Mouse (Mus musculus) midbrain, embryonic 11.5 days (tissue): Measurements from ENCODE around the gene Fgf8. TPM values are rescaled to one million over a fixed set of nuclear protein-coding genes. Genes with fewer than 3 reads are reported as not detected.

Source experiments
- ATAC-seq: fragments of 200-750 bp; cut with Nextera tagmentation; 2 replicates; pipeline ENCODE4 v1.8.0; 2017; ENCODE audit warnings: moderate TSS enrichment, moderate library complexity; ENCODE audit not compliant: low FRiP score
- DNase-seq: peaks from one replicate; pipeline ENCODE4 v3.0.0; 2015; ENCODE audit warnings: low spot score; ENCODE audit errors: missing footprints
- H3K27ac ChIP-seq: fragments of 300-500 bp; sonication (generic); 2 replicates; pipeline ENCODE4 v1.5.1; 2014; ENCODE audit warnings: low read depth, low read length
- H3K27me3 ChIP-seq: fragments of 300-500 bp; sonication (generic); 2 replicates; pipeline ENCODE4 v1.6.1; 2014; ENCODE audit warnings: mild to moderate bottlenecking, low read length, moderate library complexity, mixed read lengths; ENCODE audit not compliant: control insufficient read depth, insufficient read depth
- H3K36me3 ChIP-seq: fragments of 300-500 bp; sonication (generic); 2 replicates; pipeline ENCODE4 v1.6.1; 2014; ENCODE audit warnings: mild to moderate bottlenecking, low read length, moderate library complexity, mixed read lengths; ENCODE audit not compliant: control insufficient read depth, insufficient read depth
- H3K4me1 ChIP-seq: fragments of 300-500 bp; sonication (generic); 2 replicates; pipeline ENCODE4 v1.6.1; 2014; ENCODE audit warnings: low read length; ENCODE audit not compliant: control insufficient read depth, insufficient read depth
- H3K4me2 ChIP-seq: fragments of 300-500 bp; sonication (generic); 2 replicates; pipeline ENCODE4 v1.6.1; 2014; ENCODE audit warnings: mild to moderate bottlenecking, moderate library complexity
- H3K4me3 ChIP-seq: fragments of 300-500 bp; sonication (generic); 2 replicates; pipeline ENCODE4 v1.5.1; 2014; ENCODE audit warnings: low read depth, low read length
- H3K9ac ChIP-seq: fragments of 300-500 bp; sonication (generic); 2 replicates; pipeline ENCODE4 v1.6.1; 2014; ENCODE audit warnings: low read length
- H3K9me3 ChIP-seq: fragments of 300-500 bp; sonication (generic); 2 replicates; pipeline ENCODE4 v1.6.1; 2016; ENCODE audit warnings: low read length; ENCODE audit not compliant: control insufficient read depth
- WGBS: fragments of 180-500 bp; shearing (Covaris S2); extraction: QIAGEN DNeasy Blood & Tissue Kit; methylation state at CpG from one replicate; pipeline ENCODE4 v1.1.7; 2014; 5-methylcytosine and 5-hydroxymethylcytosine counted together
- polyA plus RNA-seq: library from polyadenylated mRNA; unstranded; fragments of >200 nt; fragmentation: Nextera tagmentation; extraction: Ambion mirVana; gene quantifications from 2 replicates; pipeline ENCODE4 v1.2.1, GENCODE M21; 2014

Fgf8 gene
- polyA plus RNA-seq, 1 experiment from 2014 or later = 11.4 TPM

DNA sequence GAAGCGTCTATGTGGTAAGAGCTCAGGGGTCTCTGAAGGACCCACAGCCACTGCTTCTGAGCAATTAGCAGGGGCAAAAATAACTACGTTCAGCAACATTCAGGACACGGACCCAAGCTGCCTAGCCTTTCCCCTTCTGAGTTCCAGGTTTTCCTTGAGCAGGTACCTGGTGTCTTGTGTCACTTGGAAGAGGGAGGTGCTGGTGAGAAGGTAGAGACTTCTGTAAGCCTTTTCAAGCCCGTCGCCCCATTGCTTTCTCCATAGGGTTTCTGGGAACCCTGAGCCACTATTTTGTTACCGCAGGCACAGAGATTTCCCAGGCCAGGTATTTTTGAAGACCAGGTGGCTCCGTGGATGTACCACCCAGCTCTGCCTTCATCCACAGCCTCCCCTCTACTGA lies 904 bp upstream of the Fgf8 start:
- ATAC-seq (no peak), DNase-seq (peak; percentile 92)
- Histone ChIP-seq H3K9ac (no peak overlapping the region), H3K36me3 (no peaks in the 10 kb centered on the region), H3K4me2 (no peak overlapping the region), H3K9me3 (no peaks in the 10 kb centered on the region), H3K4me1 (peaks cover 20% of the 10 kb centered on the region), H3K27ac (no peak overlapping the region), H3K4me3 (no peak overlapping the region), H3K27me3 (peaks cover 85% of the 10 kb centered on the region)
- WGBS = 16% methylated on average over 7 of the region's 7 CpGs

GRCm38 (mm10) chr19:45742984-45743575 lies 365 bp upstream of the Fgf8 start:
- 1% methylated on average over 18 of the region's 44 CpGs for WGBS
- Histone ChIP-seq H3K27ac (no peak overlapping the region), H3K36me3 (no peaks in the 10 kb centered on the region), H3K9ac (no peak overlapping the region; the same call in 1 of the 2 replicates), H3K9me3 (no peaks in the 10 kb centered on the region), H3K4me1 (peaks cover 17% of the 10 kb centered on the region), H3K4me2 (peak overlapping the region; percentile 61), H3K4me3 (peak overlapping the region; percentile 38), H3K27me3 (peaks cover 91% of the 10 kb centered on the region)
- DNase-seq = peak; percentile 92
- ATAC-seq = no peak

DNA sequence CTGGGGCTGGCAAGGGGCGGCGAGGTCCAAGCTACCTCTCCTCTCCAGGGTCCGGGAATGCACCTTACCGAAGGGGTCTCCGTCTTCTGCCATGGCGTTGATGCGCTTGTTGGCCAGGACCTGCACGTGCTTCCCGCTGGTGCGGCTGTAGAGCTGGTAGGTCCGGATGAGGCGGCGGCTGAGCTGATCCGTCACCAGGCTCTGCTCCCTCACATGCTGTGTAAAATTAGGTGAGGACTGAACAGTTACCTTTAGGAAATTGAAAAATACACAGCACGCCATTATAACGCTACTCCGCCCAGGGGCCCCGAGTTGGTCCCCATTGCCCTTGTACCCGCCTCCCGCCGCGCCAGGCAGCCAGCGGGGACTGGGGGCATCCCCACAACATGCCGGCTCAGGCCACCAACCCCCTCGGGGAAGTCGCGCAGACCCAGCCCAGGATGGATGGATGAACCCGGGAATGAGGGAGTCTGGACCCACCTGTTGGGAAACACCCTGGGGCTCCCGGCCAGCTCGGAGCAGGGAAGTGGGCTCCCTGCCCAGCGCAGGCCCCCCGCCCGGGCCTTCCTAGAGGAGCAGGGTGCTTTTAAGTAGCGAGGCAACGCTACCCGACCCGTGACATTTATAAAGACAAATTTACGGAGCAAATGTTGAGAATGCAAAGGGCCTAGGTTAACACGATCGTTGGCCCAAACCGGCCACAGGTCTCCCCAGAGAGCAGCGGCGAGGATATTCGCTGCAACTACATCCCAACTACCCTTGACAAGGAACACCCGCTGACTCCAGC lies 1.1 kb downstream of the Fgf8 start:
- H3K9me3 ChIP-seq = no peaks in the 10 kb centered on the region
- DNase-seq = peak; percentile 94
- H3K4me1 ChIP-seq = peaks cover 30% of the 10 kb centered on the region
- peaks cover 98% of the 10 kb centered on the region for H3K27me3 ChIP-seq
- H3K4me3 ChIP-seq = peak overlapping the region; percentile 38
- H3K36me3 ChIP-seq = no peaks in the 10 kb centered on the region
- no peak overlapping the region for H3K27ac ChIP-seq
- H3K4me2 ChIP-seq = peak overlapping the region; percentile 61
- ATAC-seq = no peak
- 0 out of 2 replicates have a peak overlapping the region, but pooled peaks have one; percentile 12 for H3K9ac ChIP-seq
- under 1% methylated on average over 45 of the region's 45 CpGs for WGBS

DNA sequence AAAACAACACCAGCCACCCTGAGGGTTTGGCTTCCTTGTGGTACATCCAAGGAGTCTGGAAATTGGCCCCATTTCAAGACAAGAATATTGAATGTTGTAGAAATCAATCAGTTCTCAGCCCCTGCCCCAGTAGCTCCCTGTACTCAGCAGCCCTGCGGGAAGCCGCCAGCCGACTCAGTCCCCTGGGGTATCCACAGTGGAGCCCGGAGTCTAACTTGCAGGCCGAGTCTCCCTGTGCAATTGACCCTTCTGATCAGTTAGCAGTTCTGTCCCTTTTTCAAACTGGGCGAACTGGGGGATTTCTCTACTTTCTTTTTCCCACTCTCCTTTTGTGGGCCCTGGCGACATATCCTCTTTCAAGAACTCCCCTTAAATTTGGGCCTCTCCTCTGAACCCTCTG lies 1.9 kb downstream of the Fgf8 start:
- no peak overlapping the region for H3K27ac ChIP-seq
- H3K9ac ChIP-seq = no peak overlapping the region
- WGBS = 2% methylated on average over 7 of the region's 7 CpGs
- ATAC-seq = no peak
- H3K9me3 ChIP-seq = no peaks in the 10 kb centered on the region
- no peaks in the 10 kb centered on the region for H3K36me3 ChIP-seq
- DNase-seq = no peak
- no peak overlapping the region for H3K4me3 ChIP-seq
- peaks cover 31% of the 10 kb centered on the region for H3K4me1 ChIP-seq
- peaks cover 98% of the 10 kb centered on the region for H3K27me3 ChIP-seq
- H3K4me2 ChIP-seq = no peak overlapping the region

- Histone ChIP-seq H3K27me3 (peaks cover 98% of the 10 kb centered on the region), H3K9ac (no peak overlapping the region), H3K4me1 (peaks cover 28% of the 10 kb centered on the region), H3K4me3 (no peak overlapping the region), H3K4me2 (no peak overlapping the region), H3K36me3 (no peaks in the 10 kb centered on the region), H3K27ac (no peak overlapping the region), H3K9me3 (no peaks in the 10 kb centered on the region)
- ATAC-seq (no peak), DNase-seq (peak; percentile 91)
- 5% methylated on average over 13 of the region's 13 CpGs for WGBS
Measured at GRCm38 (mm10) chr19:45740233-45740632, 2.5 kb downstream of the Fgf8 start.

GRCm38 (mm10) chr19:45738521-45738920 lies 4.2 kb downstream of the Fgf8 start:
- WGBS = 50% methylated on average over 5 of the region's 5 CpGs
- H3K27me3 ChIP-seq = peaks cover 97% of the 10 kb centered on the region
- DNase-seq (peak; percentile 92), ATAC-seq (no peak)
- H3K4me3 ChIP-seq = no peak overlapping the region
- H3K9ac ChIP-seq = no peak overlapping the region
- H3K9me3 ChIP-seq = no peaks in the 10 kb centered on the region
- no peaks in the 10 kb centered on the region for H3K36me3 ChIP-seq
- H3K27ac ChIP-seq = no peak overlapping the region
- H3K4me1 ChIP-seq = peaks cover 27% of the 10 kb centered on the region
- no peak overlapping the region for H3K4me2 ChIP-seq

DNA sequence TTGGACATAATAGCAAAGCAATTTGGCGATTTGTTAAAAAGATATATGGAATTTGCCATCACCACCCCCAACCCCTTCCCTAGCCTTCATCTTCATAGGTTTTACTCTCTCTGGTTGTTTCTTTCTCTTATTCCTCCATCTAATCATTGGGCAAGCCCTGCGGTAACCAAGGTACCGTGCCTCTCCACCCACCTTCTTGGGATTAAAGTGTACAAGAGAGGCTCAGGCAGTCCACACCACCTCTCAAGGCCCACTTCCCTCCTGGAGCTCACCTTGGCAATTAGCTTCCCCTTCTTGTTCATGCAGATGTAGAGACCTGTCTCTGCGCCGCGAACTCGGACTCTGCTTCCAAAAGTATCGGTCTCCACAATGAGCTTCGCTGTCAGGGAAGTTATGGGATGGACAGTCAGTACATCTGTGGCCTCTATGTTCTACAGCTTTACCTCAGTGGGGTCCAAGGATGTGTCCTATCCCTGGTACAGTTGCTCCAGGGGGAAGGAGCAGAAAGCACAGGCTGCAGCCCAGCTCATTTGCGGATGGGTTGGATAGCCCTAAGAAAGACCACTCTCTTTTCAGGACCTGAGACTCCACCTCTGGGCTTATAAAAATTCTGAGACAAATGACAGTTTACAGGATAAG lies 4.8 kb downstream of the Fgf8 start:
- peak overlapping the region; percentile 2; the same call in 1 of the 2 replicates for H3K4me2 ChIP-seq
- H3K4me1 ChIP-seq = peaks cover 25% of the 10 kb centered on the region
- H3K36me3 ChIP-seq = no peaks in the 10 kb centered on the region
- H3K27ac ChIP-seq = no peak overlapping the region
- peak; percentile 92 for DNase-seq
- no peak overlapping the region for H3K4me3 ChIP-seq
- no peak overlapping the region for H3K9ac ChIP-seq
- no peak for ATAC-seq
- peaks cover 97% of the 10 kb centered on the region for H3K27me3 ChIP-seq
- WGBS = 53% methylated on average over 10 of the region's 10 CpGs
- H3K9me3 ChIP-seq = no peaks in the 10 kb centered on the region

DNA sequence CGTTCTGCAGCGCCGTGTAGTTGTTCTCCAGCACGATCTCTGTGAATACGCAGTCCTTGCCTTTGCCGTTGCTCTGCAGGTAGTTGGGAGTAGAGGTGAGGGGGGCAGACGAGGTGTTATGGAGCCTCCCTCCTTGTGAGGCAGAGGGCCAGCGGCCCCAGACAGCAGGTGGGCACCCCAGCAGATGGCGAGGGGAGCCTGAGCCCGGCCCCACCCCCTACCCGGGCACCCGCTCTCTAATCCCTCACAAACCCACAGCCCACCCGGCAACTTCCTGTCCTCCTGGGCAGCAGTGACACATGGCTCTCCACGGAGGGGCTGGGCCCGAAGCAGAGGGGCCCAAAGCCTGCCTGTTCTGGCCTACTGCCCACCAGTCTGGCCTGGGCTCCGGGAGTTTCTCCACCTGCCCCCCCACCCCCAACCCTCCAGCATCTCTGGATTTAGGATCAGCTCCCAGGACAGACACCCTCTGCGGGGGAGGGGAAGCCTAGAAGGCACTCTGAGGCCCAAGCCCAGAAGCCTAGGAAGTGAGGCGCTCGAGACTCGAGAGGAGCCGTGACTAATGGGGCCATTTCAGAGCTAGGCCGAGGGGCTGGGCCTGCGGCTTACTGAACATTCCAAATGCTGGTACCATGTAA lies 5.4 kb downstream of the Fgf8 start:
- Histone ChIP-seq H3K27ac (no peak overlapping the region), H3K4me2 (peak overlapping the region; percentile 43), H3K27me3 (peaks cover 97% of the 10 kb centered on the region), H3K9ac (peak overlapping the region; percentile 36; the same call in 1 of the 2 replicates), H3K9me3 (no peaks in the 10 kb centered on the region), H3K4me1 (peaks cover 18% of the 10 kb centered on the region), H3K4me3 (peak overlapping the region; percentile 17; the same call in 1 of the 2 replicates), H3K36me3 (no peaks in the 10 kb centered on the region)
- WGBS = 8% methylated on average over 19 of the region's 23 CpGs
- peak; percentile 67 for ATAC-seq
- peak; percentile 95 for DNase-seq
